Mouse (Mus musculus): ENCODE data around the gene Il1rn. TPM values are rescaled to one million over a fixed set of nuclear protein-coding genes. Genes with fewer than 3 reads are reported as not detected.

The Il1rn gene
- polyA plus RNA-seq (2017; shearing (Covaris generic)), result 1 to 10 TPM; 1.3 to 1.4 TPM

DNA sequence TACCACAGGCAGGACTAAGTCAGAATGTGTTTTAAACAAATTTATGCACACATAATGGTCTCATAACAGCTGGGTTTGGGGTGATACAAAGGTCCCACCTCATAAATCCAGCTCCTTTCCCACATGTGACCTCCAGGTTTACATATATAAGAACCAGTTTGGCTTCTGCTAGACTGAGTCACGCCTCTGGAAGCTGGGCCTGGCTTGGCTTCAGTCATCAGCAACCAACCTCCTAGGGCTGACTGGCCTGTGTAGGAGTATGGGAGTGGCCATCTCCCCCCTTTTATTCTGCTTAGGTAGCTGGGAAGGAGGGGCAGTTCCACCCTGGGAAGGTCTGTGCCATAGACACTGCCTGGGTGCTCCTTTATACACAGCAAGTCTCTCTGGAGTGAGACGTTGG lies at the start of gene Il1rn:
Gene Il1rn (plus strand): TSS at position 309 of the 400 bp plus-strand sequence.

DNA sequence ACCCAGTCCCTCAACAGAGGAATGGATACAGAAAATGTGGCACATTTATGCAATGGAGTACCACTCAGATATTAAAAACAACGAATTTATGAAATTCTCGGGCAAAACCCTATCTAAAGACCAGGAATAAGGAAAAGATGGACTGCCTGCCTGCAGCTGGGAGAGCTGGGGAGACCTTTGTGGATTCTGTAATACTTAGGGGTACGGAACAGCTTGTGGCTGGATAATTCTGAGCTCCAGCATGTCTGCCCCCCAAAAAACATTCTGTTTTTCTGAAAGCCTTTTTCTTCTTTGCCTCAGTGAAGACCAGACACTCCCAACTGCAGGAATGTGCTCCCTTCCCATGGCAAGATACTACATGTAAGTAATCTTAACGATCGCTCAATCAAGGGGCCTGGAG lies 45.8 kb upstream of the Il1rn start, which contains the start of gene Il1f10:
Gene Il1f10 (plus strand): TSS at position 301 of the 400 bp plus-strand sequence.

DNA sequence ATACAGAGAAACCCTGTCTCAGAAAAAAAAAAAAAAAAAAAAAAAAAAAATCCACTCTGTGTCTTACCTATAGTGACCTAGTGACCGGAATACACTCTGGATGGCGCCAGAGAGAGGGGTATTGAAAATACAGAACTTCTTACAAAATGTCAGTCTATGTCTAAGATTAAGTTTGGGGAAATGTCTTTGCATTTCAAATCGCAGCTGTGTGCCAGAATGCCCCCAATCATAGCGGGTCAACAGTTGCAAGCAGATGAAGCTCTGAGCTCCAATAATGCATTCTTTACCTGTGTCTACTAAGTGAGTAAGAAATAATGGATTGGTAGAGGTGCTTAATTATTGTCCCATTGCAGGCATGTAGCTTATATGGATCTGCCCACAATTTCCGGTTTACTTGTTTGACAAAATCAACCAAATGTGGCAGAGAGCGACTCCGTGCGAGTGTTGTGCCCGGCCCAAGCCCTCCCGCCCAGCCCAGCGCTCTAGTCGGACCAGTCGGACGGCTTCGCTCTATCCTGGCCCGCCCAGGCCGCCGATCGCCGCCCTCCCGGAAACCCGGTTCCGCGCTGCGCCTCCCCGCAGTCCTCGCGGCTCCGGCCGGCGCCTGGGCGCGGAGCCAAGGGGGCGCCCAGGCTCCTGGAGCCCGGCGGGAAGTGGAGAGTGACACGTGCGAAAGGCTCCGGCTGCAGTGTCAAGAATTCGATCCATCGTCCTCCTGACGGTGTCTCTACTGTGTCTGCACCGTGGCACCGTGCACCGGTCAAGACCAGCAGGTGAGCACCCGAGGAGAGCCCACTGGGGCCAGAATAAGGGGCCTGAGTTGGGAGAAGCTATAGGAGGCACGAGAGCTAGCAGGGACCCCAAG lies 30.6 kb downstream of the Il1rn start, which contains the start of gene Psd4:
Gene Psd4 (plus strand): TSS at position 551 of the 865 bp plus-strand sequence.

Other genes starting within 250 kb of the Il1rn start
- gene Tbpl2, start 240.3 kb upstream of the Il1rn start, polyA plus RNA-seq (2017; shearing (Covaris generic)), result not detected
- not detected for gene Il1f8, start 183.7 kb upstream of the Il1rn start, polyA plus RNA-seq (2017; shearing (Covaris generic))
- gene Il1f9, start 150.4 kb upstream of the Il1rn start, polyA plus RNA-seq (2017; shearing (Covaris generic)), result not detected
- gene Il1f6, start 121.4 kb upstream of the Il1rn start, polyA plus RNA-seq (2017; shearing (Covaris generic)), result not detected
- under 1 TPM in 1 of 2 experiments, not detected in 1; 0.55 TPM for gene Il1f5, start 59.9 kb upstream of the Il1rn start, polyA plus RNA-seq (2017; shearing (Covaris generic))
- gene Il1f10, start 45.7 kb upstream of the Il1rn start, polyA plus RNA-seq (2017; shearing (Covaris generic)), result not detected
- gene Psd4, start 30.7 kb downstream of the Il1rn start, polyA plus RNA-seq (2017; shearing (Covaris generic)), result 100 to 1,000 TPM; 137 to 142 TPM
- 1 to 10 TPM in 1 of 2 experiments, under 1 TPM in 1; 0.07 to 1.1 TPM for gene Pax8, start 138.7 kb downstream of the Il1rn start, polyA plus RNA-seq (2017; shearing (Covaris generic))